Mouse (Mus musculus) left cerebral cortex, postnatal 10 days (tissue): Measurements from ENCODE around the gene Exoc5. TPM values are rescaled to one million over a fixed set of nuclear protein-coding genes. Genes with fewer than 3 reads are reported as not detected.
"Not testable (repeated sequence)": the region's sequence is repeated elsewhere in the genome, so short reads cannot be mapped to it uniquely, and the experiment has no call there.

ENCODE experiments used
- DNase-seq, 2 experiments: peaks; one replicate each; pipeline ENCODE4 v3.0.0; 2021 to 2022; ENCODE audit warnings: low spot score in 2 of 2, mixed read lengths in 1 of 2; ENCODE audit errors: extremely low spot score in 1 of 2
- intact Hi-C: fragments of 180-260 bp; cut with DNase I; formaldehyde crosslinking; loops from one replicate; pipeline ENCODE4 v1.15.1; 2025
- total RNA-seq, 2 experiments: library from RNA; stranded (reverse); gene quantifications; 2 replicates each; pipeline ENCODE4 v1.2.3; 2021

Exoc5 gene
- 10 to 100 TPM; 60.0 to 64.3 TPM for total RNA-seq

- intact Hi-C loops: no loop called here
- DNase-seq: peak; percentile 94 to 97
These were observed at the start of gene Exoc5 for GRCm38 (mm10) chr14:49066274-49066823. TSS of gene Exoc5 (minus strand) at chr14:49066653.

- not testable (repeated sequence) for DNase-seq
- intact Hi-C loops: loop anchor here (10.0 kb wide), 1 partner anchor 57 kb away; no protein-coding TSS in a partner anchor
These were observed 25.3 kb upstream of the Exoc5 start for GRCm38 (mm10) chr14:49091755-49092154.

- intact Hi-C loops: loop anchor here (10.0 kb wide), 1 partner anchor 56 kb away; no protein-coding TSS in a partner anchor
- no peak for DNase-seq
These were observed 24.8 kb upstream of the Exoc5 start for GRCm38 (mm10) chr14:49091277-49091676.

DNA sequence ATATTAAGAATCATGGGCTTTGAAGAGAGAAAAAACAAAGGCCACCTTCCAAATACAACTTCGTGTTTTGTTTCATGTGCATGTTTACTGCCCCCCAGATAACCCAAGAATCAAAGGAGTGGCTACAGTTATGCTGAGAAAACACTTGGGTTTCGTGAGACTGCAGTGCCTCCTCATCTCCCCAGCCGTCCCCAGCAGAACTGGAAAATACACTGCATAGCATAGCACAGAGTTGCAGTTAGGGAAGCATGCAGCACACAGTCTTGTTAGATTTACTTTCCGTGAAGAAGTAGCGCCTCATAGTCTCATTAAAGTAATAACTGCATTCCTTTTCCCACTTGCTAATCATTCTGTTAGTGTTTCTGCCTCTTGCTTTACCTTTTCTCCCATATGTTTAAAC lies 23.6 kb upstream of the Exoc5 start:
- DNase-seq: no peak

DNA sequence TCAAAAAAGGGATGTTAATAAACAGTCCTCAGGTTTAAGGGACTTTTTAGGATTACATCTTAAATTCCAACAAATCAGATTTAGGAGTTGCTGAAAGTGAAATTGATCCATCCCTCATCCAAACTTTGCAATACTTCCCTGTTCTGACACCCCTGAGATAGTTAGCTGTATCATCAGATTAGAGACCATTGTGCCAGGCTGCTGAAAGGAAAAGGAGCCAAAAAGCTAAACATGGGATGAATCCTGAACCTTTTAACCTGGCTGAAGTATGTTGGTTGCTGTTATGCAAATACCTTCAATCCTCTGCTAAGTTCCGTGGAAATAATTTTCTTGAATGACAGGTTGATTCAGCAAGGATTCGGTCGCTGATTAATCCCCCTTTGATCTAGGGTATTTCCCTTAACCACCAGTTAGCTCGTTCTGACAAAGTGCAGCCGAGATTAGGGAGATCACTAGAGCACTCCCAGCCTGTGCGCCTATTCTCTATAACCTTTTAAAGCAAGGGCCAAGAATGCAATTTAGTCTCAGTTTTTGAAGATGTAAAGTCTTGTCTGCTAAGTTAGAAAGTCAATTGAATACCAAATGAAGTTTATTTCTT lies 23.1 kb upstream of the Exoc5 start:
- intact Hi-C loops: loop anchor here (10.0 kb wide), 1 partner anchor 55 kb away; no protein-coding TSS in a partner anchor
- no peak for DNase-seq

More for the DNA sequence above, 23.6 kb upstream of the Exoc5 start:
- intact Hi-C loops: loop anchor here (10.0 kb wide), 1 partner anchor 55 kb away; no protein-coding TSS in a partner anchor

- intact Hi-C loops: no loop called here
- DNase-seq: no peak
These were observed 21.9 kb upstream of the Exoc5 start for GRCm38 (mm10) chr14:49088155-49089048.

DNA sequence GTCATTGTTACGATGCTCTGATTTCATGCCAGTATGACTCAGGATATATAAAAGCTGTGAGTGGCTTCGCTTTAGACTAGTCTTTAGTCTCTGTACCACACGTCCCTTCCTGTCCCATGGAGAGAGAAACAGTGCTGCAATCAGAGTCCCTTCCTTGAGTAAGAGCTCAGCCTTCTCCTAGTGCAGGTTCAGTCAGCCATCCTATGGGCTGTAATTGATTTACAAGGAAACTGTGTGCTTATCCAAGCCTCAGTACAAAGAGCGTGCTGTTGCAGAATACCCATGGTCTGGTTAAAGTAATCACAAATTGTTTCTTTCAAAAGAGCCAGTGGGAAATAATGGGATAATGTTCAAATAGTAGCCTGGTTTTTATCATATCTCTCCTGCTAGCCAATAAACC lies 20.1 kb upstream of the Exoc5 start:
- no peak for DNase-seq

GRCm38 (mm10) chr14:49078820-49079219 lies 12.4 kb upstream of the Exoc5 start:
- intact Hi-C loops: no loop called here
- DNase-seq: no peak

More for the DNA sequence above, 20.1 kb upstream of the Exoc5 start:
- intact Hi-C loops: no loop called here

DNA sequence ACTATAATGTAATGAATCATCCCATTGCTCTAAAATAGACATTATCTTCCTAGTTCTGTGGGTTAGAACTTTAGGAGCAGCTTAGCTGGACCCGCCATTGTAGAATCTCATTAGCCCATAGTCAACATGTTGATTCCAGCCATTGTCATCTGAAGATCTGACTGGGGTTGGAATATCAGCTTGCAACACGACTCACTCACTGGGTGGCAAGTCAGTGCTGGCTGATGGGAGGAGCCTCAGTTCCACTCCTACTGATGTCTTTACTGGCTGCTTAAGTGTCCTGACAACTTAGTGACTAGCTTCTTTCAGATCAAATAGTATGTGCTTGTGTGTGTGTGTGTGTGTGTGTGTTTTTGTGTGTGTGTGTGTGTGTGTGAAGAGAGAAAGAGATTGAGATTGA lies 7.9 kb upstream of the Exoc5 start:
- intact Hi-C loops: no loop called here
- no peak for DNase-seq

DNA sequence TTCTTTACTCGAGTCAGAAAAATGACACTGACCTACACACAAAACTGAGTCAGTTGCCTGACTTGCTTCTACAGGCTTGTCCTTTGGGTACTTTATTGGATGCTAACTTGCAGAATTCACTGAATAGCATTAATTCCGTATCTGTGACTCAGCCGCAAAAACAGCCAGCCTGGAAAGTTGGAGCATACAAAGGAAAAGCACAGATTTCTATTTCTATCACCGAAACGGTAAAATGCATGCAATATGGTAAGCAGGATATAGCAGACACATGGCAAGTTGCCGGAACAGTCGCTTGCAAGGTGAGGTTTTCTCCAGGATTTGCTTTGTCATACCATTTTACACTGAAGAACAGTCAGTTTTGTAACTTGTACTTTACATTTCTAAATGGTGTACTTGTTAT lies 7.4 kb upstream of the Exoc5 start:
- no peak for DNase-seq
- intact Hi-C loops: no loop called here

- intact Hi-C loops: no loop called here
- no peak for DNase-seq
These were observed 6.4 kb upstream of the Exoc5 start for GRCm38 (mm10) chr14:49072837-49073236.

DNA sequence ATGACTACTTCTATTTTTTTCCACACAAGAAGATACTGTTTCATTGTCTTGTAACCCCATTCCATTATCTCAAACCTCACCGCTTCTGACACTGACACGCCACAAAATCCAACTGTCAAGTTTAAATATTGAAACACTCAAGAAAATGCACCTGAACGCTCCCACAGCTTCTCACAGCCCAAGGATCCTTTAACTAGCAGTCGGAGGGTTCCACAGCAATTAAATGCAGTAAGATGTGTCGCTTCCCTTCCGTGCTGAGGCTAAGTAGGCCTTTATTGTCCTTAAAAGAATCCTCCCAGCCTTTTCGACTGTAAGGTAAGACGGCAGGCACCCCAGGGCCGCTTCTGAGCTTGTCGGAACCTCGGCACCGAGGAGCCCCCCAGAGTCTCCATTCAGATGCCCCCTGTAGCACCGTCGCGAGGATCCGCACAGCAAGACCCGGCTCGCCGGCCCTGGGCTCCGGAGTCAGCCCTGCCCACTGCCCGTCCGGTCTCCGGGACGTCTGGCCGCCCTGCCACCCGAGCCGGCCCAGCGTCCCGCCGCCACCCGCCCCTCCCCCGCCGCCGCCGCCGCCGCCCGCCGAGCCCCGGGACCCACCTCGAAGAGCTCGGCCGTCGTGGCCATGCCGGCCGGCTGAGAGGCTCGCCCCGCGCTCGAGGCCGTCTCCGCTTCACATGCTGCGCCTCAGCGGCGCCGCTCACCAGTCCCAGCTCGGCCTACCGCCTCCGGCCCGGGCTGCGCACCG lies 752 bp downstream of the Exoc5 start, which contains the start of gene Ap5m1:
Gene Ap5m1, plus strand, starts transcription at position 569 of the 745 bp plus-strand sequence.
- peak; percentile 4 to 70 for DNase-seq
- intact Hi-C loops: no loop called here

DNA sequence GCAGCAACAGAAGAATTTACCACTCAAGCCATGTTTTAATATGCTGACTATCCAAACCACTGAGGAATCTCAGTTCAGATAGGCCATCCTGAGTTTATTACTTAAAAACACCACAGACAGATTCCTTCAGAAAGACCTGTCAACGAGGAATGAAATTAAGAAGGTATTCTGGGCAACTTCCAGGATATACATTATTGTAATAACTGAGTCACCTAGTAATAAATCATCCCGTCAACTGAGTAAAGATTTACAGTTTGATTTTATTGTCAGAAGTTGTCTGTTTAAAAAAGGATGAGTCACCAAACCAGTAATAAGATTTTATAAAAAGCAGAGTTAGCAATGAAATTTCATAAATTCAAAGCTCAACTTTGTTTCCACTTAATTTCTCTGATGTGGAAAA lies 2.6 kb downstream of the Exoc5 start:
- intact Hi-C loops: no loop called here
- no peak for DNase-seq

- intact Hi-C loops: no loop called here
- DNase-seq: no peak
These were observed 17.0 kb downstream of the Exoc5 start for GRCm38 (mm10) chr14:49049492-49049891.

DNA sequence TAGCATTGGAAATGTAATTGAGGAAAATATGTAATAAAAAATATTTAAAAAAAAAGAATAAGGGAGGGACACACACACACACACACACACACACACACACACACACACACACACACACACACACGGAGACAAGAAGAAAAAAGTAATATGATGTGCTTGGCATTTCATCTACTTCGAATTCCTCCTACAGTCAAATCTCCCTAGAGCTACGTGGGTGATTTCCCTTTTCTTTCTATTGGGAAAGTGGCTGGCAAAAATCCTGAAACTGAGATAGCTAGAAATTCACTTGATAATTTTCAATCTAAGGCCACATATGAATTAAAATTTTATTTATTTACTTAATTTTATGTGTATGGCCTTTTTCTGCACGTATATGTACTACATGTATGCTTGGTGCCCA lies 20.8 kb downstream of the Exoc5 start:
- no peak for DNase-seq
- intact Hi-C loops: no loop called here

- no peak for DNase-seq
- intact Hi-C loops: no loop called here
These were observed 37.5 kb downstream of the Exoc5 start for GRCm38 (mm10) chr14:49028991-49029390.

- no peak for DNase-seq
- intact Hi-C loops: no loop called here
These were observed 38.6 kb downstream of the Exoc5 start for GRCm38 (mm10) chr14:49027779-49028368.

- intact Hi-C loops: no loop called here
- no peak for DNase-seq
These were observed 39.2 kb downstream of the Exoc5 start for GRCm38 (mm10) chr14:49027040-49027778.
